Mouse (Mus musculus): Measurements from ENCODE around the gene Prpf8.

DNA sequence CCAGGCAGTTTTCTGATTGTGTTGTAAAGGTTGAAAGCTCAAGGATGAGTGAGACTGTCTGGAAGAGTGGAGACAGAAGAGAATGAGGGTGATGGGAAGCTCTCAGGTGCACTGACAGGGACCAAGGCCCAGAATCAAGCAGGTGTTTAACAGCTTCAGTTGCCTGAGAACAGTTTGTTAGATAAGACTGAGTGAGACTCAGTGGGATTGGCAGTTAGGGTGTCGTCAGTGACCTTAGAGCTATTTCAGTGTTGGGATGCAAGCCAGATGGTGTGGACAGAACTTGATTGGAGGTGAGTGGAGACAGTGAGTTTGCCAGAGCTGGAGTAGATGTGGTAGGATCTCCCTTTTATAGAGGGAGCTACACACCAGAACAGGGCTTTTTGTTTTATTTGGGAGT is 11.5 kb downstream of the Prpf8 start:
- no peak for TF ChIP-seq ZNF384 (IDR thresholded peaks at IDR 0.05; ENCODE audit: low read depth, low read length)
- TF ChIP-seq CHD2 (IDR thresholded peaks at IDR 0.05; ENCODE audit: low read depth, low read length) = no peak
- no peak for TF ChIP-seq MAFK (IDR thresholded peaks at IDR 0.05; ENCODE audit: insufficient read depth, low read depth, low read length)
